Mouse (Mus musculus) left cerebral cortex, postnatal 4 days (tissue): ENCODE data around the gene Gal3st2c. TPM values are rescaled to one million over a fixed set of nuclear protein-coding genes. Genes with fewer than 3 reads are reported as not detected.
"Not testable (repeated sequence)": the region's sequence is repeated elsewhere in the genome, so short reads cannot be mapped to it uniquely, and the experiment has no call there.

Experiments used
- DNase-seq: peaks from one replicate; pipeline ENCODE4 v3.0.0-alpha.2; 2022
- intact Hi-C: fragments of 180-260 bp; cut with DNase I; formaldehyde crosslinking; loops from one replicate; pipeline ENCODE4 v1.15.1; 2025
- total RNA-seq, 2 experiments: library from RNA; stranded (reverse); gene quantifications; 2 replicates each; pipeline ENCODE4 v1.2.3; 2021

Gene Gal3st2c
- under 1 TPM in 1 of 2 experiments, not detected in 1; 0.04 TPM for total RNA-seq

DNA sequence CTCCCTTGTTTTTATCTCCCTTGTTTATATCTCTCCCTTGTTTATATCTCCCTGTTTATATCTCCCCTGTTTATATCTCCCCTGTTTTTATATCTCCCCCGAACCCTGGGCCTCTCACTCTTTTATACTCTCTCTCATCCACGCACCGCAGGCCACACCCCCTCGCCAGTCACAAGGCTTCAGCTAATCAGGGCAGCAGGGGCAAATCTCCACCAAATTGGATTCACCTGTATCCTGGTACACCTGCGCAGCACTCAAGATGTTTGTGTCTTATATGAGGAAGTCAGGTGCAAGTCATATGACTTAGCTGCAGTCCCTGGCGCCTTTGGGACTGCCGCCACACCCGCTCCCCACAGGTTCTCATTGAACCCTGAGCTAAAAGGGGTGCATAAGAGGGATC lies at the start of gene Gal3st2c:
TSS of gene Gal3st2c (plus strand) at position 301 of the 400 bp plus-strand sequence.
- DNase-seq, intact Hi-C loops: not testable (repeated sequence)

DNA sequence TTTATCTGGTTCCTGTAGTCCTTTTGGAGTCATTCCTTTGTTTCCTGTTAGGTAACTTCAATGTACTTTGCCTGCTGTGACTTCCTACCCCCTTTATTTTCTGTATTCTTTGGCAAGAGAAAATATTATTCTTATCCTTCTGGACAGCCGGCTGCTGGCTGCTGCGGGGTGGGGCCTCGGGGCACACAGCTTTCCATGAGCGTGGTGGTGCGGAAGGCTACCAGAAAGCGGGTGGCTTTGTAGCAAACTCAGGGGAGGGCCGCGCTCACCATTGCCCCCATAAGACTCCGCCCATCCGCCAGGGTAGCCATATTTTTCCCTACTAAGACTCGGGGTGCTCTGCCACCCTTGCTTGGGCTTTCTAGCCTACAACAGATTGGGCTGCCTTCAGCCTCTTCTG lies 41.2 kb upstream of the Gal3st2c start:
- intact Hi-C loops, DNase-seq: not testable (repeated sequence)

DNA sequence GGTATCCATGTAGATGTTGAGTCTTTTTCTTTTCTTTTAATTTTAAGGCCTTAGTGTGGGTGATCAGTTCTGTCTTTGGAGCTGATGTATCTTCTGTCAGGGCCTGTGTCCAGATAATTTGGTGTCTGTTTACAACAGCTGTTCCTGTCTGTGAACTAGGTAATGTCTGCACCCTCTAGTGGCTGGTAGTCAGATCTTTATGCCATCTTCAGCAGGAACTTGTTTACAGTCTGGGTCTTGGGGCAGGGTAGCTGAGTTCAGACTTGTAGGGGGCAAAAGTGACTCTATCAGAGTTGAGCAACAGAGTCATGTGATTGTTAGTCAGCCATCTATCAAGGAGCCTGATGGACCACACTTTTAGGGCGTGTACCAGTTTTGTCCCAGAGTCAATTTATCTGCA lies 23.8 kb upstream of the Gal3st2c start:
- DNase-seq, intact Hi-C loops: not testable (repeated sequence)

DNA sequence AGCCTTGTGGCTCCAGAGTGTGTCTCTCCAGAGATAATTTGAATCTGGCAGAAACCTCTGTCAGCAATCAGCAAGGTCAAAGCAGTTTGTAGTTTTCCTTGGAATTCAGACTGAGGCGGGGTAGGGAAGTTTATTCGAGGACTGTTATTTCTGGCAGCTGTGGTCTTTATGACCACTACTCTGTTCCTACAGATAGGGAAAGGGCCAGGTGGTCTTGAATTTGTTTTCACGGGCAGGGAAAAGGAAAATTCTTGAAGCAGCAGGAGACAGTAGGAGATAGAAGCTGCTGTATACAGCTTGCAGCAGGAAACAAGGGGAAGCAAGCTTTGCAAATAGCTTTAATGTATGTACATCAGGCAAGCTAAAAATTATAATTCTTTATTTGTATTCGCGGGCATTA lies 19.9 kb upstream of the Gal3st2c start:
- intact Hi-C loops, DNase-seq: not testable (repeated sequence)

DNA sequence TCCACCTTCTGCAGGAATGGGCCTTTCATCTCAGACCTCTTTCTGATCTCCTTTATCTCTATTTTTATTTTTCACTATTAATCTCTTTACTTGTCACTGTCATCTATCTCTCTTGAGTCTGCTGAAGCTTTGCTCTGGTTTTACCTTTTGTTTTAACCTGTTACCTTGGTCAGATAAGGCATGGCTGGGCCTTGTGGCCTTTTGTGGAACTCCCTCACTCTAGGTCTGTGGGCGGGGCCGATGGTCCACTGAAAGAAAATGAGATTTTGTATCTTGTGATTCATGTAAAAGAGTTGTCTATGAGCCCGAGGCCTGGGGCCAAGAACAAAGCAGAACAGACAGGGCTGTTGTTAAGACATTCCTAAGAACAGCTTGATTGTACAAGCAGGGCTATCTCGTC lies 19.5 kb upstream of the Gal3st2c start:
- intact Hi-C loops, DNase-seq: not testable (repeated sequence)

DNA sequence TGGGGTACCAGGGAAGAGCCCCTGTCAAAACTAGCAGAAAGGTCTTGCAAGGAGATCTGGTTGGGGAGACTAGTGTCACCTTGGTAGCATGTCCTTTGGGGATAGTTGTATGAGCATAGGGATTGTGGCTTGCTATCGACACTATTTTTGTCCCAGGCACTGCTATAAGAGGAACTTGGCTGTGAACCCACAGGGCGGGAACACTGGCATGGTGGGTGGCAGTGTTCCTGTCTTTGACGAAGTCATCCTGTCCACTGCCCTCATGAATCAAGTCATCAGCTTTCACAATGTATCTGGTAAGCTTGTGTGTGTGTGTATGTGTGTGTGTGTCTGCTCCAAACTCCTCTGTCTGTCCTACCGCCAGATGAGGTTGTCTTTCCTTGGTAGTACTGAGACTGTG lies 14.5 kb upstream of the Gal3st2c start:
- DNase-seq, intact Hi-C loops: not testable (repeated sequence)

DNA sequence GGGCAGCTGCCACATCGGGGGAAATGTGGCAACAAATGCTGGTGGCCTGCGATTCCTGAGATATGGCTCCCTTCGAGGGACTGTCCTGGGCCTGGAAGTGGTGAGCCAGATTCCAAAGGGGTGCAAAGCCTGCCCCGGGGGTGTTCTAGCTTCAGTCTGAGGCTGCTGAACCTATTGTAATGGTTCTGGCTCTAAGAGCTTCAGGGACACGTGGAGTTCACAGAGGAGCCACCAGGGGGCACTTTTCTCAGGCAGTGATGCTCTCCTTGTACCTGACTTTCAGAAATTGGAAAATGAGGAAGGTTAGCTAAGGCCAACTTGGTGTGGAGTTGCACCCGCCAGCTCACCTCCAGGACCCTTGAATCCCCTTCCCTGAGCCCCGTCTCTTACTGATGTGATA lies 12.0 kb upstream of the Gal3st2c start:
- intact Hi-C loops, DNase-seq: not testable (repeated sequence)

DNA sequence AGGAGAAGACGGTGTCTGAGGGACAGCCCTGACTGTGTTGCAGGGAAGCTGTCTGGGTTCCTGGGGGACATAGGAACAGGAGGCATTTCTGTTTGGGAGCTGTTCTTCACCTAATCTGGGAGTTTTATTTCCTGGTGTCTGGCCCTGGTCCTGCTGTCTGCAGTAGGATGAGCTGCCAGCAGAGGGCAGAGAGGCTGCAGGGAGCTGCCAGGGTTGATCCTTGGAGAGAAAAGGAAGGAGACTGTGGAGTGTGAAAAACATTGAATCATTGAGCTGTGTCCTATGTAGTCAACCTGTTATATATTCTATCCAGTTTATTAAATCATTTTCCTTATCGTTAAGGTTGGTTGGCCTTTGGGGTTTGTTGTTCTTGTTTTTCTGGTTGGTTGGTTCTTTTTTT lies 9.4 kb upstream of the Gal3st2c start:
- not testable (repeated sequence) for DNase-seq
- intact Hi-C loops, result loop anchor here (10.0 kb wide), 1 partner anchor 94 kb away; no protein-coding TSS in a partner anchor

DNA sequence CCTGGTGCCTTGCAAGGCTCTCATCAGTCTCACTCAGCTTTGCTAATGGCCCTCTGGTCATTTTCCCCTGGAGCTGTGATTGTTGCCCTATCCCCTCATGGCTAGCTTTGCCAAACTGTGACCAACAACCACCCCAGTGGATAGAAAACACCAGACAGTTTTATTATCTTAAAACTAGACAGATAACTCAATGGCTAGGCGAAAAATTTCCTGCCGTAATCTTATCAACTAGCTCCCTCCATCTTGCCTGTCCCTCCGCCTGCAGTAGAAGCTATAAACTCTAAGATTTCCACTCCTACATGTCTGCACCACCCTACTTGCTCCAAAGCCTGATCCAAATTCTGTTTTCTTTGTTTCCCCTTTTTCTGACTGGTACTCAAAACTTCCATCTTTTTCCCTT lies 4.1 kb upstream of the Gal3st2c start:
- intact Hi-C loops, result loop anchor here (10.0 kb wide), 1 partner anchor 89 kb away; no protein-coding TSS in a partner anchor
- DNase-seq, result no peak

DNA sequence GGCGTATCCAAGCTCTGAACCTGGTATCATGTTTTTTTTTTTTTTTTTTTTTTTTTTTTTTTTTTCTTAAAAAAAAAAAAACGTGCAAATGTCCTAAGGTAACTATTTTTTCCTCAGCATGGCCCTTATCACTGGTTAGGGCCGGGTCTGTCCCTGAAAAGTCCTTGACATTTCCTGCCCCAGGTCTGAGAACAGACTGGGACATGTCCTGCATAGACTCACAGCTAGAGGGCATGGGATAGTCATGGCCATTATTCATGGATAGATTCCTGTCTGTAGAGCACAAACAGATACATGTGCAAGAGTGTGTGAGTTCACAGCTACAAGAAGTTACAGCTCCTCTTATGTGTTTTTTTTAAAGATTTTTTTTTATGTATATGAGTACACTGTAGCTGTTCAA lies 1.5 kb upstream of the Gal3st2c start:
- no peak for DNase-seq
- intact Hi-C loops, result loop anchor here (10.0 kb wide), 1 partner anchor 86 kb away; no protein-coding TSS in a partner anchor

DNA sequence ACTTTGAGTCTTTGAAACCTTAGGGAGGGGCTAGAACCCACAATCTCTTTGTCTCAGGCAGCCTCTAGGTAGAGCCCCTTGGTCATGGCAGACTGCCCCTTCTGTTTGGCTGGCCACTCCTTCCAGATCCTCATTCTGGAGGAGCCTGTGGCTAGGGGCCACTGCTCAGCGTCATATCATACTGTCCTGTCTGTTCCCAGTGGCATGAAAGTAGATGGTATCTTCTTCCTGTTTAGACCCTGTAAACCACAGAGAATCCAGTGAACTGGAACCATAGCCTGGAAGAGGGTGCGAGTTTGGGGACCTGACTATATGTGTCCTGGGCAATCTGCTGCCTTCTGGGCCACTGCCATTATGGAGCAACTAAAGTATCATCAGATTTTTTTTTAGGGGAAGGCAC lies 759 bp downstream of the Gal3st2c start:
- intact Hi-C loops, DNase-seq: not testable (repeated sequence)

DNA sequence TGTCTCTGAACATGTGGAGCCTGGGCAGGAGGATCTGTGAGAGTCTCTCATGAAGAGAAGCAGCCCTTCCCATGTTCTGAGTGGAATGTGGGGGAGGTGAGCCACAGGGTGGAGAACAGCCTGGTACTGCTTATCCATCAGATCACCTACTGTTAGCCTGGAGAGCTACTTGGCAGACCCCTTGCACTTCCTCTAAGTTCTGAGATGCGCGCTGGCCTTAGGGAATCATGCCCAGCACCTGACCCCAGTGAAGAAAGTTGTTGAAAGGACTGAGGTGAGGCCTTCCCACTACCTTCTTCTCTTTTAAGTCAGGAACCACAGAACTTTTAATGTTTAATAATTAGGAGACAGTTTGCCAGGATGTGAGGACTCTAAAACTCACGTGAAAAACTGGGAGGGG lies 1.2 kb downstream of the Gal3st2c start:
- intact Hi-C loops, DNase-seq: not testable (repeated sequence)

DNA sequence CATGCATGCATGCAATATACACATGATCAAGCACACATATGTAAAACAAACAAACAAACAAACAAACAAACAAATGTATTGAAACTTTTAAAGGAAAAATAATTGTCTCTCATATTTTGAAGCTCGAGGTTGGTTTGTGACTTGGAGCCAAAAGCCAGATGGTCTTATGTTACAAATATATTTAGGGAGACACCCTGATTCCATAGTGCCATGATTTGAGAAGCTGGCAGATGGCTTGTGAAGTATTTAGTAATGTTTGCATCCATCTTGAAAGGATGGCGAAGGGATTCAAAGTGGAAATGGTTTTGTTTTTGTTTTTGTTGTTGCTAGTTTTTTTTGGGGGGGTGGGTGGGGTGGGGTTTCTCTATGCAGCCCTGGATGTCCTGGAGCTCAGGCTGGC lies 10.7 kb downstream of the Gal3st2c start:
- intact Hi-C loops, result no loop called here
- no peak for DNase-seq

DNA sequence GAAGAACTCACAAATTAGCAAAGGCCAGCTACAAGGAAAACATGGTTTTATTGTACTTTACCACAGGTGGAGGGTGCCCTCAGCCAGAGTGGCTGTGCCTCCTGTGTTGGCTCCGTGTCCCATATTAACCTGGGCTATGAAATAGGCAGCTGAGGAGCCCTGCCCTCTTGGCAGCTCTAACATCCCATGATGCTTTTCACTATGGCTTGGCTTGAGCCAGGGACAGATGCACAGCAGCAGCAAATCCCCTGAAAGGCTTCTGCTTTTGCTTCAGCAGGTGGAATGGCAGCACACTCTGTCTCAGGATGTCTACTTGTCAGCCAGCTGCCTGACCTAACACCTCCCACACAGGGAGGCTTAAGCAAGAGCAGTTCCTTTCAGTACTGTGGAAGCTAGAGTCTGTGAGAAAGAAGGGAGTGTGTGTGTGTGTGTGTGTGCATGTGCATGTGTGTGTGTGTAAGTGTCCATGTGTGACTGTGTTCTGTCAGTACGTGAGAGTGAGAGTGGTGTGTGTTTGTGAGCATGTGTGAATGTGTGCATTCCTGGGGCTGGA lies 15.7 kb downstream of the Gal3st2c start:
- intact Hi-C loops, DNase-seq: not testable (repeated sequence)

DNA sequence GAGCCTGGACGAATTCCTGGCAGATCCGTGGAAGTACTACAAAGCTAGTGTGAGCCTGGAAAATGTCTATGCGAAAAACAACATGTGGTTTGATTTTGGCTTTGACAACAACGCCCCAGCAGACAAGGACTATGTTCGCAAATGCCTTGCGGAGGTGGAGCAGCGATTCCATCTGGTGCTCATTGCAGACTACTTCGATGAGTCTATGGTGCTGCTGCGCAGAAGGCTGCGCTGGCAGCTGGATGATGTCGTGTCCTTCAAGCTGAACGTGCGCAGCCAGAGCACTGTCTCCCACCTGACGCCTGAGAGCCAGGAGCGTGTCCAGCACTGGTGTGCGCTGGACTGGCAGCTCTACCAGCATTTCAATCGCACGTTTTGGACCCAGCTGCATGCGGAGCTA lies 18.5 kb downstream of the Gal3st2c start:
- intact Hi-C loops, result not testable (repeated sequence)

DNA sequence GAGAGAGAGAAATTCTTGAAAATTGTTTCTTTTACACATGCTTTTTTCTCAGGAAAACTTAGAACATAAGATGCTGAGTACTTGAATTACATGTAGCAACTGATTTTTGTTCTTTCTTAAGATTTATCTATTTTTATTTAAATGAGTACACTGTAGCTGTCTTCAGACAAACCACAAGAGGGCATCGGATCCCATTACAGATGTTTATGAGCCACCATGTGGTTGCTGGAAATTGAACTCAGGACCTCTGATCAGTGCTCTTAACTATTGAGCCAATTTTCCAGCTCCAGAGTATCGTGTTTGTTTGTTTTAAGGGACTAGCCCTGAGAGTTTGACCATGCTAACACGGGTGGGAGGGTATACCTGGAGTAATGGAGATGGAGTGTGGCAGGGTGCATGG lies 21.3 kb downstream of the Gal3st2c start:
- no peak for DNase-seq
- intact Hi-C loops, result no loop called here

More for the DNA sequence above, 18.5 kb downstream of the Gal3st2c start:
- not testable (repeated sequence) for DNase-seq

DNA sequence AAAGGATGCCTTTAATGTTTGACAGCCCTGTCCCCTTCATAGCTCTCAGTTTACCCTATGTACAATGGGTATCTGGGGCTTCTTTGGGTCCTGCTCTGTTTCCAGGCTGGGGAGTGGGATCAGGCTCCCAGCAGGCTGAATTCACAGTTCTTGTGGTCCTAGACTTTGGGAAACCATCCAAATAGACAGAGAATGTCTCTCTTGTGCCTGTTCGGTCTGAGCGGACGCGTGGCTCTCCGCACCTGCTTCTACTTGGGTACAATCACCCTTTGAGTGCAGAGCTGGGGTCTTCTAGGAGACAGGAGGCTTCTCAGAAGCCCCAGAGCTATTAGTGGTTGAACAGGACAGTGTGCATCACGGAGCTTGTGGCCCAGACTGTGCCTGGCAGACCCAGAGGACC lies 29.8 kb downstream of the Gal3st2c start, which contains the start of gene Neu4:
TSS of gene Neu4 (plus strand) at position 301 of the 400 bp plus-strand sequence.
- no peak for DNase-seq
- intact Hi-C loops, result no loop called here

DNA sequence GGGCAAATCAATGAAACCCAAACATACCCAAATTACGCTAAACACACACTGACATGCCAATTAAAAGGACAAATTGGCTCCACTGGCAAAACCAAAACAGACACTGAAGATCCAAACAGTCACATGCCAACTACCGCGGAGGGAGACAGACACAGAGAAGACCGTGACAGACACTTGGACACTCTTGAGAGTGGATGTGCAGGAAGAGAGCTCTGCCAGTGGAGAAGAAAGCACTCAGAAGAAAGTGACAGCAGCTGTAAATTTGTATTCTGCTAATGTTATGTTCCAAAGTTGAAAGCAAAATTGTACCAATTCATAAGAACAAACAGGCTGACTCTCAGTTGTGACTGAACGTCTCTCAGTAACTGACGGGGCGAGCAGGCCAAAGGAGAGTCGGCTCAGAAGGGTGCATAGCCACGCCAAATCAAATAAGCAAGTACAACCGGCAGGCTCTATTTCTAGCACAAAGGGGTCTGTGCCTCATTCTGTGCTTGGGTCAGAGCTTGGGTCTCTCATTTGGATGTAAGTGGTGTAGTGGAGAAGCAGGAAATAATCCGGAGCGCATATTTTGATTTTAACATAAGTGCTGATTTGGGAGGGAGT lies 37.3 kb downstream of the Gal3st2c start:
- DNase-seq, result no peak
- intact Hi-C loops, result no loop called here

DNA sequence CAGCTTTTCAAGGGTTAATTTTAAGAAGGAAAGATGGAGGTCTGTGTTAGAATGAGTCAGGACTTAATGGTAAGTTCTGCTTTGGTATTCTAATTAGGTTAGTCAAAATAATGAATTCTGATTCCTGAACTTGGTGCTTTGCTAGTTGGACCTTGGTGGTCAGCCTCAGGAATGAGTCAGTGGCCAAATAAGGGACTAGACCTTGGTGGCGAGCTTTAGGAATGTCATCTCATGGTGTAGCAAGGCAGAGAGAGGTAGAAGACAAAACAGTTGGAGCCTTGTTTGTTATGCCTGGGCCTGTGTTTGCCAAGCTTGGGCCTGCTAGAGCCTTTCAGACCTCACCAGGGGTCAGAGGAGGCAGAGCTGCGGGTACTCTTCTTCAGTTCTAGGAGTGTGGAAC lies 38.4 kb downstream of the Gal3st2c start:
- no peak for DNase-seq
- intact Hi-C loops, result no loop called here

DNA sequence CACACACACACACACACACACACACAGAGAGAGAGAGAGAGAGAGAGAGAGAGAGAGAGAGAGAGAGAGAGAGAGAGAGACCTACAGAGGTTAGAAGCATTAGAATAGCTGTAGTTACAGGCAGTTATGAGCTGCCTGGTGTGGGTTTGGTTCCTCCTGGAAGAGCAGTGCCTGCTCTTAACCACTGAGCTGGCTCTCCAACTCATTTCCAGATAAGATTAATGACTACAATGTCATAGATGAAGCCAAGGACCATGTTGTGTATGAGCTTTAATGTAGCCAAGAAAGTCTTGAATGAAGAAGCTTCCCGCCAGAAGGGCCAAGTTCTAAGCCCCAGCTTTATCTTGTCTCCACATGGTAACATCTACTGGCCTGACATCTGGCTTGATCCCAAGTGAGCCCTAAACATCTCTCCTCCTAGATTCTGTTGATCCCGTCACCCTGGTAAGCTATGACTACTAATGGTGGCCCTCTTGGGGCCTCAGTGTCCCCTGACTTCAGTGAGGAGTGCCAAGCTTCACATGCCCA lies 42.8 kb downstream of the Gal3st2c start:
- no peak for DNase-seq
- intact Hi-C loops, result no loop called here

DNA sequence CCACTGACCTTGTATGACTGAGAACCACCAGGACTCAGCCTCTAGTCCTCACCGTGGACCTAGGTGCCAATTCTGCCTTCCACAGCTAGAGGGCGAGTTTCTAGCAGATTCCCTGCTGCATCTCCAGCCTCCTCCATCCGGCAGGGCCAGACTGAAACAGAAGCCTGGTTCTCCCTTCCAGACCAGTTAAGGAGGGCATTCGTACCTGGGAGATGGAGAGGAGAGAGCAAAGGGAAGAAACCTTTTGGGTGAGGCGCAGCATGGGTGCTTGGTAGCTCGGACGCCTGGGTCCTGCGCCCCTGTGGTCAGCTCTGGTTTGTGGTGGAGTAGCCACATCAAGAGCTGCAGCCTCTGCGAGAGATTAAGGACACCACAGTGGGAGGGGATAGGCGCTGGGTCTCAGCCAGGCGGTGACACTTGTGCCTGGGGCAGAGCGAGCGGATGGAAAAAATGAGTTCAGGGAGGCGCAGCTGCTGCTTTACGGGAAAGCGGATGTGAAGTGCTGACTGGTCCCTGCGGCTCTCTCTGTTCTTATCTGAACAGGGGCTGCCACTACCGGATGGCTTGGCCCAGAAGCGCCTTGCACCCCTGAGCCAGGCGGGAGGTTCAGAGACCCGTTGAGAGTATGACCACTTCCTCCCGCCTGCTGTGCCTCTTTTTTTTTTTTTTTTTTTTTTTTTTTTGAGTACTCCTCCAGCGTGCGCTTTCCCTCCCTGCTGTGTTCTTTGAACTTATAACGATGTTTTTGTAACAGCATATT lies 44.9 kb downstream of the Gal3st2c start:
- intact Hi-C loops, result no loop called here
- peak; percentile 86 for DNase-seq
